Mouse (Mus musculus) testis, adult 2 months (tissue): ENCODE measurements around the gene Crocc.

Experiments used
- CTCF ChIP-seq: fragments of 200-500 bp; IDR thresholded peaks from 2 replicates; pipeline ENCODE4 v1.5.1; 2012; ENCODE audit warnings: low read depth, mild to moderate bottlenecking, inconsistent platforms, low read length, moderate library complexity; ENCODE audit not compliant: control insufficient read depth, insufficient read depth, insufficient replicate concordance
- POLR2A ChIP-seq: fragments of 200-500 bp; IDR thresholded peaks from 2 replicates; pipeline ENCODE4 v1.6.1; 2012; ENCODE audit warnings: low read depth, mild to moderate bottlenecking, inconsistent platforms, low read length, moderate library complexity; ENCODE audit not compliant: control insufficient read depth

DNA sequence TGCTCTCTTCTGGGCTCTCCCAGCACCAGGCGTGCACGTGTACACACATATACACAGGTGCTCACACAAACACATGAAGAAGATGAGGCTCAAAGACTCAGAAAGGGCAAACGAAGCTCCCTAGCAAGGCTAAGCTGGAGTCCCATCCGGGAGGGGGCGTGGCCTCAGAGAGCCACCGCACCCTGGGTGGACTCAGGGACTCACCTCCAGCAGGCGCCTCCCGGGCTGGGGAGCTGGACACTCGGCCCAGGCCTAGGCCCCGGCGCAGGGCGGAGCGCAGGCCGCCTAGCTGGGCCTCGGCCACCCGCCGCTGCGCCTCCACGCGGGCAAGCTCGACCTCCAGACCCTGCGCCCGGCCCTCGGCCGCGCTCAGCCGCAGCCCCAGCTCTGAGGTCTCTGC, 35.4 kb downstream of the Crocc start:
- TF ChIP-seq CTCF: no peak
- no peak for TF ChIP-seq POLR2A
